Comparison of ENCODE assay signal across 12 mouse cellular contexts in the genomic region with DNA sequence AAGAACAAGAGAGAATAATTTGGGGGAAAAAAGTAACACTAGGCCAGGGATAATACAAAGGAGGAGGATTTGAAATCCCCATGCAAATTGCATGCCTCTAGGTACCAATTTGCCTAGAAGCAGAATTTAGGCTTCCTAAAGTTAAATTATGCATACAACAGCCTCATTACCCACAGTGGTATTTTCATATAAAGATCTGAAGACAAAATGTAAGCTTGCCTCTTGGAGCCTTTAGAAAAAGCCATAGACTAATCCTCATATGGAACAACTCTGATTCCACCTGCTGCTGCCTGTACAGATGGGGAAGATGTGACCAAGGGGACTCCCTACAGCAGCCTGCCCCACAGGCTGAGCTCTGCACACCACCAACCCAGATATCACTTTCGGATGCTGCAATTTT.
"Had no signal": no experiment of that assay in that cellular context is flagged by ENCODE, and none has a peak within 500 bp of the region (broad histone marks: within the 10 kb centered on the region; RNA-seq: fewer than 3 reads in every experiment).

No protein-coding gene starts in this region.

- H3K4me3 ChIP-seq: limb, embryonic 10.5 days; liver, embryonic 15.5 days; midbrain, embryonic 13.5 days; neural tube, embryonic 12.5 days had no signal

- H3K4me1 ChIP-seq: limb, embryonic 10.5 days; liver, embryonic 15.5 days; midbrain, embryonic 13.5 days; neural tube, embryonic 12.5 days had no signal

- H3K36me3 ChIP-seq: limb, embryonic 10.5 days; liver, embryonic 15.5 days; midbrain, embryonic 13.5 days; neural tube, embryonic 12.5 days had no signal

- H3K4me2 ChIP-seq: liver, embryonic 11.5 days; liver, embryonic 15.5 days; midbrain, embryonic 13.5 days; neural tube, embryonic 12.5 days had no signal

- H3K27me3 ChIP-seq: liver, embryonic 15.5 days; midbrain, embryonic 13.5 days; neural tube, embryonic 12.5 days had no signal

- DNase-seq: kidney, postnatal 10 days; kidney, postnatal 4 days; lung, adult 2 months; lung, postnatal 36 days; thymus, adult 2 months; thymus, postnatal 25 days had no signal

- H3K27ac ChIP-seq: limb, embryonic 10.5 days; liver, embryonic 15.5 days; midbrain, embryonic 13.5 days; neural tube, embryonic 12.5 days had no signal

- H3K9me3 ChIP-seq: limb, embryonic 10.5 days; liver, embryonic 15.5 days; midbrain, embryonic 13.5 days; neural tube, embryonic 12.5 days had no signal

- H3K9ac ChIP-seq: liver, embryonic 15.5 days; midbrain, embryonic 13.5 days; neural tube, embryonic 12.5 days had no signal

- ATAC-seq: lung, postnatal 0 days had no signal
